Mouse (Mus musculus) embryo, embryonic 10 days (tissue): Measurements from ENCODE around the gene Gm47985.
"Not testable (repeated sequence)": the region's sequence is repeated elsewhere in the genome, so short reads cannot be mapped to it uniquely, and the experiment has no call there.

ENCODE experiments used
- DNase-seq: peaks from one replicate; pipeline ENCODE4 v3.0.0-alpha.2; 2015; ENCODE audit warnings: low spot score

The Gm47985 gene

DNA sequence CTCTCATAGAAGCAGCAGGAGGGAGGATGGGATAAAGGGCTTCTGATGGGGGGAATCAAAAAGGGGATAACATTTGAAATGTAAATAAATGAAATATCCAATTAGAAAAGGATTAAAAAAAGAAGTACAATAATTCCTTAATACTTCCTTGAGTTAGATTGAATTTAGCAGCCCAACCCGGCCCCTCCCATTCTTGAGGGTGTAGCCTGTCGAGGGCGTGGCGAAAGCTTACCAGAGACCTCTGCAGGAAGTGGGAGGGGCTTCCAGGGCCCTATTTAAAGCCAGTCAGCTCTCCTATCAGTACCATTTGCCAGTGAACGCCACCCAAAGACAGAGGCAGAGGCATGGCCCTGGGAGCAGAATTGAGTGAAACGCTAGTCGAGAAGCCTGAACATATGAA is at the start of gene Gm47985:
TSS of gene Gm47985 (plus strand) at position 272 of the 400 bp plus-strand sequence.
- DNase-seq = not testable (repeated sequence)

- DNase-seq = no peak
Observed at GRCm38 (mm10) chr1:151132686-151133085, 49.7 kb upstream of the Gm47985 start.

DNA sequence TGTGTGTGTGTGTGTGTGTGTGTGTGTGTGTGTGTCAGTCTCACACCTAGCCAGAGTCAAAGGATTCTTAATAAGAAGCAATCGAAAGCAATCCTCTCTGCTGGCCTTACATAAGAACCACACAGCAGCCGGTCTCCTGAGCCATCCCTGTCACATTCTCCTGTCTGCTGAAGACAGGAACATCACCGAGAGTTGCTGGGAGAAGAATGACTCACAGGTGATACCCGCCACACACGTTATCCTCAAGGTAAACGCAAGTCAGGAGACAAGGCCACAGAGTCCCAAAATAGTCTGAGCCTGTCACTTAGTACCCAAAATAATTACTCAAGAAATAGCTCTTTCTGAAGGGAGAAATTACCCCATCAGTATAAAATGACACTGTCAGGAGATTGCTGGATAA is 43.9 kb upstream of the Gm47985 start:
- DNase-seq = no peak

DNA sequence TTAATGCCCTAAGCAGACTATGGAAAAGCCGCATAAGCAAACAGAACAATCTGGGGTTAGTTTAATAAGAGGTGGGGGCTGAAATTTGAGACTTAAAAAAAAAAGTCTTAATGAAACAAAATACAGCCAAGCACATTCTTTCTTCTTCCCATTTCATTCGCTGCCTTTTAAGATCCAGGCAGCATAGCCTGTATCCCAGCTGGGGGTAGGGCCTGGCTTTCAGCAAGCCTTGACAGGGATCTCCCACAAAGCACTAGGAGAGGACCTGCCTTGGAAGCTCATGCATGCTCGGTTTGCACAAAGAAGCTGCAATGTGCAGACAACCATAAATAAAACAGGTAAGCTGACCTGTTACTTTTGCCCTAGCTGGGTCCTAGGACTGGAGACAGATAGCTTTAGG is 41.4 kb upstream of the Gm47985 start:
- no peak for DNase-seq

GRCm38 (mm10) chr1:151144471-151145146 is 37.7 kb upstream of the Gm47985 start:
- DNase-seq = no peak

GRCm38 (mm10) chr1:151147801-151148200 is 34.5 kb upstream of the Gm47985 start:
- DNase-seq = no peak

DNA sequence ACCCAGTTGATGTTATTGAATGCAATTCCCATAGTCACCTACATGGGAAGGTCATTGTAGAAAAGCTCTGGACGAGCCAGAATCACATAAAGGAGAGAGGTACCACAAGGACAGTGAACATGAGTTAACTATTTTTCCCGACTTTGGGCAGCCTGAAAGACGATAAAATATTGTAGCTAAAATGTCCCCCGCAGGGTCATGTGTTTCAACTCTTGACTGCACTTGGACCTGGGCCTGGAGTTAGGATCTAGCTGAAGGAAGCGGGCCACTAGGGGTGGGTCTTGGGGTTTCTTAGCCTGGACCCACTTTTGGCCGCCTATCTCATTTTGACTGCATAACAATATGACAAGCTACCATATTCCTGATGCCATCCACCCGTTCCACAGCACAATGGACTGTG is 32.1 kb upstream of the Gm47985 start:
- no peak for DNase-seq

DNA sequence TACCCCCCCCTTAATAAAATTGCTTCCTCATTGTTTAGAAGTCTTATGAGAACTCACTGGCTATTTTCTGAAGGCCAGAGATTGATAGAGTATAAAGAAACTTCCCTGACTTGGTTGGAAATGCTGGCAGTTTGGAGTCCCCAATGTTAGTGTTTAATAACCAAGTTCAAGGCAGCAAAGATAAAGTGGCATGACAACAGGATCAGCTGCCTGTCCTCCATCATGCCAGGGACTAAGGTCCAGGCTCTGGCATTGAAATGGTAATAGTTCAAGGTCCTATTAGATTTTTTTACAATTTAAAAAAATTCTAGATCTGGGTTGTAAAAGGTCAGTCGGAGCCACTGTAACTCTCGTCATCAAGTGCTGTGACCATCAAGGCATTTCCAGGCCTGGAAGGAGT is 31.2 kb upstream of the Gm47985 start:
- DNase-seq = no peak

DNA sequence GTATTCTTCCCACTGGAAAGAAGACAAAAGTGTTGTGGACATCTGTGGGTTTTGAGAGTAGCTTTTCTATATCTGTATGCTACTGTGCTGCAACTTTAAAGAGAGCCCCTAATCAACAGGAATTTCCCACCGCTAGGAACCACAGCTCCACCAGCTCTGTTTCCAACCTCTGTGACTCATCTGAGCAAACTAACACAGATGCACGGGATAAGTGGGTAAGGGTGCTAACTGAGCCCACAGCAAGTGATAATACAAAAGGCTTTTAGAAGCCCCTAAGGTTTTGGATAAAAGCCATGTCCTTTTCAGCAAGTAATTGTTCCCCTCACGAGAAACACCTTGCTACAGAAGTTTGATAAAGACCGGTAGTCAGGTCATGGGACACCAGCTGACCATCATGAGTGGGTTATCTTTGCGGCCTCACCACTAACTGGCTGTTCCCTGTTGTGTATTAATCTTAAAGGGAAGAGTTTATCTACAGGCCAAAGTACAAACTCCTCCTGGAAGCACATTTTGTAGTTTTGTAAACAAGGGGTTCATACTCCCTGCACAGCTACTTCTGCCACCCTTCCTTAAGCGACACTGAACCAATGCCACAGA is 29.2 kb upstream of the Gm47985 start:
- no peak for DNase-seq

DNA sequence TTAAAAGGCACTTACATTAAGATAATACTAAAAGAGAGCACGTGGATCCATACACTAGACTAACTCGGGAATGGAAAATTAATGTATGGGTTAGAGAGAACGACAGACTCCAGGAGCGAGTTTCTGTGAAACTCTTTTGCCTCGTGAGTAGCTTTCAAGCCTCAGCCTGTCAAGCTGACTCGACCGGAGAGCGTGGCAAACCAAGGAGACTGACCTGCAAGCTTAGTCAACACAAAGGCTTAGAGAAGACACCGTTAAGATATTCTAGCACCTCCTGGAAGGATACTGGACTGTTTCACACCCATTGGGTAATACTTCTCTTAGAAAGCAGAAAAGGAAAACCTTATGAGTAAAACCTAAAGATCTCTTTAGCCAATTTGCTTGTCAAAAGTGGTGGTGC is 28.2 kb upstream of the Gm47985 start:
- not testable (repeated sequence) for DNase-seq

- no peak for DNase-seq
Observed at GRCm38 (mm10) chr1:151156129-151156528, 26.2 kb upstream of the Gm47985 start.

DNA sequence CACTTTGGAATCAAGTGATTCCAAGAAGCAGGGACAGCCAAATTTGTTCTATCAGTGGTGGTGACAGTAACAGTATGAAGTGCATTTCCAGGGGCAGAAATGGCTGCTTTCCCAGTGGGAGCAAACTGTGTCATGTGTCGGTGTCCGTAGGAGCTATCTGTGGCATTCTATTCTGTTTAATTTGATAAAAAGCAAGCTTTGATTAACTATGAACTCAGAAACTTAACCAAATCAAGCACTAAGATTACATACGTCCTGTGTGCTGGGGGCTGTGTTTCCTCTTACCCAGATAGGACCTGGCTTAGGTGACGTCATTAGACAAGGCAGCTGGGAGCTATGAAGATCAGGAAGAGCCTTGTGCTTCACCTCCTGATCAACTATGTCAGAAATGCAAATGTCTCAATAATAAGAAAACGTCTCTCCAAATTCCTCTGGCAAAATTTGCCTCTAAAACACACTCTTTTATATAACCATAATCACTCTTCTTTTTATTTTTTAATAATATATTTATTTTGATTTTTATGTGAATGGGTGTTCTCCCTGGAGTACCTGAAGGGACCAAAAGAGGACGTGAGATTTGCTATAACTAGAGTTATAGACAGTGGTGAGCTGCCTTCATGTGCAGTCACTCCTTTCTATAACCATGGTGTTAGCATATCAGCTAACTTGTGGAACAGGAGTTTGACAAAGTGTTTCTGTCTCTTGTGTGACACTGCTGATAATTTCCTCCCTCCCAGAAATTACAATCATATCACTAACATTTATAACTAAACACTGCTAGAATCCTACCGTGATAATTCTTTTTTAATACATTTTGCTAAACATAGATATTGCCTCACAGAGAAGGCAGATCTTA is 25.3 kb upstream of the Gm47985 start:
- DNase-seq = no peak

- no peak for DNase-seq
Observed at GRCm38 (mm10) chr1:151157963-151158856, 24.1 kb upstream of the Gm47985 start.

DNA sequence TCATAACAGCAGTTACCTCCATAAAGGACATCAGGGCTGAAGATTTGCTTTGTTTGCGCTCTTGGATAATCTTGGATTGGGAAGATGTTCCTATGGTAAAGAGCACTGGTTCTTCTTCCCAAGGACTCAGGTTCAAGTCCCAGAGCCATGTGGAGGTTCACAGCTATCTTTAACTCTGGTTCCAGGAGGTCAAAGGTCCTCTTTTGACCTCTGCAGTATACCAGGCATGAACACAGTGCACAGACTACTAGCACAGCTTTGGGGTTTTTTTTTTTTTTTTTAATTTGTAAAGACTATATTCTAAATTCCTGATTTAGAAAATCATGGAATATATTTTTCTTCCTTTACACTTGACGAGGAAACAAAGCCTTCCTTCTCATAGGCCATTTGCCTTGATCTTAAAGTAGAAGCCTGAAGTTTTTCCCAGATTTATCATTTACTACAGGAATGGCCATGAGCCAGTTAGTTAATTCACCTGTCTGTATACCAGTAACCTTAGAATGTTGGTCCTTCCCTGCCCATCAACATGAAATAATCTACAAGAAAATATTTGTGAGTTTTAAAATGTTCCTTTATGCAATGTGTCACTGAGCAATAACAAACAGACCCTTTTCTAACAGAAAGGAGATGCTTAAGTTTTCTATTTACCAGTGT is 23.4 kb upstream of the Gm47985 start:
- no peak for DNase-seq

GRCm38 (mm10) chr1:151166031-151166430 is 16.3 kb upstream of the Gm47985 start:
- no peak for DNase-seq

- DNase-seq = peak; percentile 35
Observed at GRCm38 (mm10) chr1:151167297-151168047, 14.9 kb upstream of the Gm47985 start.

- DNase-seq = no peak
Observed at GRCm38 (mm10) chr1:151168637-151169036, 13.7 kb upstream of the Gm47985 start.

DNA sequence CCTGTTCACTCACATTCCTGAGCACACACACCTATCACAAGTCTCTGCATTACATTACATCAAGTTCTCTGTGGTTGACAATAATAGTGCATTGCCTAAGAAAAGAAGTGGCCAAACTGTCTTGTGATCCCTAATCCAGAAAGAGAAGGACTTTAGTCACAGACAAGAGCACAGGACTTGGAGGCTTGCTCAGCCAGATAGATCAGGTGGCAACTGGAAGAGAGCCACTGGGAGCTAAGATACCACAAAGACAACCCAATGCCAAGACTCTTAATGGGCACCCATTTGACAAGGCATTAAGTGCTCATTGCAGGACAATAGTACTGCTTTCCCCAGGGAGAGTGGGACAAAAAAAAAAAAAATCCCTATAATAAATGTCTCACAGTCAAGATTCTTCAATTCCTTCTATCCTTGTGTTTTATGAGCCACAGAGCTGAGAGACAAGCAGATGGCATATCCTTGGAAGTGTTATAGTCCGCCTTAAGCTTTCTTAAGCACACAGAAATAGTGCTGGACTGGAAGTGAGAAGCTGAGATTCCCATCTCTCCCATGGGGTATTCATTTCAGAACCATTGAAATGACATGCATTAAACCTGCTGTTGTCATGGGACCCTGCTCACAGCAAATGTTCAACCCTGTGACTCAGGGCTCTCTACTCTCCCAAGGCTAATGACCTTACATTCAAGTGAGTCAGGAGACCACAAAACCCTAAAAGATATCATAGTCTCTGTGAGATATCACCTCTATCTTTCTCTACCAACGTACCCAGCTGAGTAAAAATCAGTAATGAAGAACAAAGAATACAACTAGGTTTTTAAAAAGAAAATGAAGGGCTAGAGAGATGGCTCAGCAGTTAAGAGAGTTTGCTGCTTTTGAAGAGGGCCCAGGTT is 10.5 kb upstream of the Gm47985 start:
- DNase-seq = no peak

- DNase-seq = peak; percentile 72
Observed at GRCm38 (mm10) chr1:151177030-151177936, 5.1 kb upstream of the Gm47985 start.
